Mouse (Mus musculus) erythroblast, embryonic 14.5 days (primary cell): ENCODE results near the gene Zbtb42.

ENCODE experiments used
- GATA1 ChIP-seq: IDR thresholded peaks from 2 replicates; pipeline ENCODE4 v1.6.1; 2012; ENCODE audit warnings: low read length, inconsistent platforms, mixed read lengths
- TAL1 ChIP-seq: IDR thresholded peaks from 3 replicates; pipeline ENCODE4 v1.6.1; 2012; ENCODE audit warnings: low read length, inconsistent platforms, mixed read lengths

DNA sequence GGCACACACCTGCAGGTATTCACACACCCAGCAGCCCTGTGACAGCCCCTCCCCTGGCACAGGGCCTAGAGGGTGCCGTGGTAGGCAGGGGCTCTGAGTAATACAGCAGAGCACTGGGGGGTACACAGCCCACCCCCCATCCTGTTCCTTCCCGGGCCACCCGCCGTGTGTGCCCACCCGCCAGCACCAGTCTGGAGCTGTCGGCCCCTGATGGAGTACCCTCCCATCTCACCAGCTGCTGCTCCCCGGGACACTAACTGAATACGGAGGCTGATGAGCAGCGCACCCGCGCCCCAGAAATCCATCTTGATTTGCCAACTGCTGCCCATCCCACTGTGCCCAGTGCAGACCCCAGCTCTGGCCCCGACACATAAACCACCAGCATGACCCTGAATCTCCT is 14.9 kb upstream of the Zbtb42 start:
- TF ChIP-seq GATA1: no peak
- no peak for TF ChIP-seq TAL1
